In the genomic region with DNA sequence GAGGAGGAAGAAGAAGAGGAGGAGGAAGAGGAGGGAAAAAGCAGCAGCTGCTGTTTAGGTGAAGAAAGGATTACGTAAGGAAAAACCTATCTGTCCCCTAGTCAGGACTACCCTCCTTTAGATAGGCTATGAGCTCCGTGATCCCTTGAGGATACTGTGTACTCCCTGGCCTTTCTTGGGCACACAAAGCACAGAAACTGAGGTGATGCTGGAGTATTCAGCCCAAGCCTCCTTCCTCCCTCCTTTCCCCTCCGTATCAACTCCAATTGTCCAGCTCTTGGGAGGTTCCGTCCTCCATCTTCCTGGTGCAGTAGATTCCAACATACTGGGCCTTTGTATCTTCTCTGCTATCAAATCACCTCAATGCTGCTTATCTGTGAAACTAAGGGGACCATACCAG, we compare ENCODE assay signal across 16 mouse cellular contexts. TPM values are rescaled to one million over a fixed set of nuclear protein-coding genes. Genes with fewer than 3 reads are reported as not detected.
A peak's percentile ranks its signal among the peaks of the same experiment; 100 is the strongest.
DNase-seq lines count a peak whose midpoint lies in the region; ATAC-seq and TF ChIP-seq lines count a peak whose summit lies in the region.
"Had no signal": no experiment of that assay in that cellular context is flagged by ENCODE, and none has a peak within 500 bp of the region (broad histone marks: within the 10 kb centered on the region; RNA-seq: fewer than 3 reads in every experiment).

No protein-coding gene starts in this region.

- peak overlapping the region; percentile 72 for H3K4me2 ChIP-seq in heart, embryonic 16.5 days (ENCODE audit: low read depth, low read length)
- peak overlapping the region; percentile 83 for H3K4me2 ChIP-seq in liver, postnatal 0 days (ENCODE audit: low read depth, low read length)
- no peak overlapping the region for H3K4me2 ChIP-seq in liver, embryonic 12.5 days
- peak overlapping the region; percentile 93 for H3K4me2 ChIP-seq in embryonic facial prominence, embryonic 14.5 days (ENCODE audit: low read depth, low read length)
- peak overlapping the region; percentile 89 for H3K4me2 ChIP-seq in limb, embryonic 13.5 days (replicated peaks)

- H3K36me3 ChIP-seq in heart, embryonic 16.5 days (ENCODE audit: control insufficient read depth, insufficient read depth), result peaks cover 20% of the 10 kb centered on the region
- no peaks in the 10 kb centered on the region for H3K36me3 ChIP-seq in heart, adult 2 months (ENCODE audit: control insufficient read depth, insufficient read depth, low read length)
- H3K36me3 ChIP-seq in liver, postnatal 0 days (replicated peaks; ENCODE audit: insufficient read depth, low read length), result 0 out of 2 replicates have a peak, but pooled peaks cover 6% of the 10 kb centered on the region
- H3K36me3 ChIP-seq in liver, embryonic 12.5 days, result peaks cover 23% of the 10 kb centered on the region
- peaks cover 48% of the 10 kb centered on the region for H3K36me3 ChIP-seq in embryonic facial prominence, embryonic 14.5 days (ENCODE audit: control insufficient read depth, insufficient read depth, low read length)
- H3K36me3 ChIP-seq in limb, embryonic 13.5 days, result peaks cover 76% of the 10 kb centered on the region

- peaks cover 6% of the 10 kb centered on the region; the same call in 1 of the 2 replicates for H3K9me3 ChIP-seq in heart, embryonic 16.5 days (replicated peaks; ENCODE audit: control insufficient read depth, low read length)
- H3K9me3 ChIP-seq in liver, postnatal 0 days (ENCODE audit: low read length), result peaks cover 4% of the 10 kb centered on the region; the same call in 1 of the 2 replicates
- H3K9me3 ChIP-seq in liver, embryonic 12.5 days (replicated peaks), result no peaks in the 10 kb centered on the region
- H3K9me3 ChIP-seq in embryonic facial prominence, embryonic 14.5 days (ENCODE audit: control insufficient read depth, low read length), result 0 out of 2 replicates have a peak, but pooled peaks cover 8% of the 10 kb centered on the region
- peaks cover 7% of the 10 kb centered on the region for H3K9me3 ChIP-seq in limb, embryonic 13.5 days
- H3K9me3 ChIP-seq: midbrain, embryonic 12.5 days had no signal

- H3K27me3 ChIP-seq in heart, embryonic 16.5 days (ENCODE audit: control insufficient read depth, insufficient read depth, low read length), result no peaks in the 10 kb centered on the region
- no peaks in the 10 kb centered on the region for H3K27me3 ChIP-seq in heart, adult 2 months (ENCODE audit: control insufficient read depth, insufficient read depth, low read length)
- no peaks in the 10 kb centered on the region for H3K27me3 ChIP-seq in liver, postnatal 0 days (ENCODE audit: insufficient read depth, low read length)
- 0 out of 2 replicates have a peak, but pooled peaks cover 11% of the 10 kb centered on the region for H3K27me3 ChIP-seq in liver, embryonic 12.5 days (replicated peaks)
- no peaks in the 10 kb centered on the region for H3K27me3 ChIP-seq in embryonic facial prominence, embryonic 14.5 days (replicated peaks; ENCODE audit: control insufficient read depth, insufficient read depth, low read length)
- no peaks in the 10 kb centered on the region for H3K27me3 ChIP-seq in limb, embryonic 13.5 days
- H3K27me3 ChIP-seq in cerebellum, adult 2 months (ENCODE audit: control insufficient read depth, insufficient read depth, low read length), result no peaks in the 10 kb centered on the region
- H3K27me3 ChIP-seq: midbrain, embryonic 12.5 days had no signal

- intact Hi-C loops in heart, adult 2 months (cut with DNase I), result no loop called here

- H3K79me2 ChIP-seq in heart, adult 2 months (replicated peaks; ENCODE audit: control insufficient read depth, insufficient read depth, low read length), result no peaks in the 10 kb centered on the region

- H3K9ac ChIP-seq in heart, embryonic 16.5 days (ENCODE audit: low read length), result peak overlapping the region; percentile 70
- no peak overlapping the region for H3K9ac ChIP-seq in heart, adult 2 months (ENCODE audit: low read depth, low read length)
- no peak overlapping the region for H3K9ac ChIP-seq in liver, postnatal 0 days (replicated peaks)
- no peak overlapping the region for H3K9ac ChIP-seq in liver, embryonic 12.5 days
- 0 out of 2 replicates have a peak overlapping the region, but pooled peaks have one; percentile 58 for H3K9ac ChIP-seq in embryonic facial prominence, embryonic 14.5 days (ENCODE audit: low read depth, low read length)
- H3K9ac ChIP-seq in limb, embryonic 13.5 days, result peak overlapping the region; percentile 73; the same call in 1 of the 2 replicates
- H3K9ac ChIP-seq: midbrain, embryonic 12.5 days had no signal

- peaks cover 38% of the 10 kb centered on the region for H3K4me1 ChIP-seq in heart, embryonic 16.5 days (ENCODE audit: control insufficient read depth, insufficient read depth, low read length)
- H3K4me1 ChIP-seq in heart, adult 2 months (ENCODE audit: control insufficient read depth, insufficient read depth, low read length), result peaks cover 18% of the 10 kb centered on the region
- H3K4me1 ChIP-seq in liver, postnatal 0 days (ENCODE audit: insufficient read depth), result peaks cover 24% of the 10 kb centered on the region
- H3K4me1 ChIP-seq in liver, embryonic 12.5 days, result peaks cover 35% of the 10 kb centered on the region
- peaks cover 39% of the 10 kb centered on the region for H3K4me1 ChIP-seq in embryonic facial prominence, embryonic 14.5 days (ENCODE audit: control insufficient read depth, insufficient read depth, low read length)
- H3K4me1 ChIP-seq in limb, embryonic 13.5 days, result peaks cover 46% of the 10 kb centered on the region
- no peaks in the 10 kb centered on the region for H3K4me1 ChIP-seq in cerebellum, adult 2 months (ENCODE audit: control insufficient read depth, insufficient read depth, low read length)

- no peak for DNase-seq in heart, adult 2 months
- no peak for DNase-seq in liver, postnatal 0 days
- DNase-seq in embryonic facial prominence, embryonic 14.5 days (ENCODE audit: low spot score), result no peak
- DNase-seq in cerebellum, adult 2 months, result no peak
- DNase-seq: cerebellum, adult 8-10 months; embryo, embryonic 11 days; gastrocnemius, postnatal 25 days had no signal

- TF ChIP-seq CTCF in heart, adult 2 months (IDR thresholded peaks at IDR 0.05), result no peak
- no peak for TF ChIP-seq CTCF in liver, postnatal 0 days (IDR thresholded peaks at IDR 0.05; ENCODE audit: low read depth)
- no peak for TF ChIP-seq CTCF in cerebellum, adult 2 months (IDR thresholded peaks at IDR 0.05; ENCODE audit: borderline replicate concordance, insufficient read depth, low read depth, low read length)

- WGBS in heart, embryonic 16.5 days, result 83% methylated on average over 4 of the region's 4 CpGs
- WGBS in heart, adult 2 months, result 67% methylated on average over 4 of the region's 4 CpGs
- WGBS in liver, postnatal 0 days (ENCODE audit: insufficient replicate concordance), result 80% methylated on average over 4 of the region's 4 CpGs
- WGBS in liver, embryonic 12.5 days (ENCODE audit: insufficient replicate concordance), result 81% methylated on average over 4 of the region's 4 CpGs
- WGBS in embryonic facial prominence, embryonic 14.5 days, result 91% methylated on average over 4 of the region's 4 CpGs
- 93% methylated on average over 4 of the region's 4 CpGs for WGBS in limb, embryonic 13.5 days
- 87% methylated on average over 4 of the region's 4 CpGs for WGBS in cerebellum, adult 2 months

- H3K27ac ChIP-seq in heart, embryonic 16.5 days (ENCODE audit: low read length), result no peak overlapping the region; the same call in 1 of the 2 replicates
- H3K27ac ChIP-seq in heart, adult 2 months, result no peak overlapping the region; the same call in 1 of the 2 replicates
- no peak overlapping the region for H3K27ac ChIP-seq in liver, postnatal 0 days (ENCODE audit: low read depth)
- H3K27ac ChIP-seq in liver, embryonic 12.5 days, result no peak overlapping the region
- H3K27ac ChIP-seq in embryonic facial prominence, embryonic 14.5 days (replicated peaks; ENCODE audit: low read depth, low read length), result 0 out of 2 replicates have a peak overlapping the region, but pooled peaks have one; percentile 34
- no peak overlapping the region for H3K27ac ChIP-seq in limb, embryonic 13.5 days
- no peak overlapping the region for H3K27ac ChIP-seq in cerebellum, adult 2 months (ENCODE audit: insufficient read depth, low read length)
- H3K27ac ChIP-seq: midbrain, embryonic 12.5 days had no signal

- H3K4me3 ChIP-seq in heart, embryonic 16.5 days (ENCODE audit: low read length), result peak overlapping the region; percentile 46; the same call in 1 of the 2 replicates
- no peak overlapping the region for H3K4me3 ChIP-seq in heart, adult 2 months
- no peak overlapping the region for H3K4me3 ChIP-seq in liver, postnatal 0 days (ENCODE audit: low read depth, low read length)
- no peak overlapping the region for H3K4me3 ChIP-seq in liver, embryonic 12.5 days
- peak overlapping the region; percentile 39; the same call in 1 of the 2 replicates for H3K4me3 ChIP-seq in embryonic facial prominence, embryonic 14.5 days (ENCODE audit: low read depth, low read length)
- H3K4me3 ChIP-seq in limb, embryonic 13.5 days, result peak overlapping the region; percentile 79; the same call in 1 of the 2 replicates
- H3K4me3 ChIP-seq in cerebellum, adult 2 months (replicated peaks; ENCODE audit: insufficient read depth, low read depth, low read length), result no peak overlapping the region
- H3K4me3 ChIP-seq: midbrain, embryonic 12.5 days had no signal

- no peak for TF ChIP-seq POLR2A in heart, adult 2 months (IDR thresholded peaks at IDR 0.05; ENCODE audit: insufficient read depth, low read depth, low read length)
- no peak for TF ChIP-seq POLR2A in cerebellum, adult 2 months (IDR thresholded peaks at IDR 0.05; ENCODE audit: borderline replicate concordance, insufficient read depth, low read length)

- no peak for TF ChIP-seq EP300 in heart, adult 2 months (IDR thresholded peaks at IDR 0.05; ENCODE audit: insufficient read depth, low read depth, low read length)
- TF ChIP-seq EP300 in liver, postnatal 0 days (IDR thresholded peaks at IDR 0.05; ENCODE audit: low read depth), result no peak

- no peak for ATAC-seq in heart, embryonic 16.5 days (replicated peaks; ENCODE audit: extremely low read depth, insufficient read depth, low FRiP score)
- ATAC-seq in liver, postnatal 0 days, result no peak
- no peak for ATAC-seq in liver, embryonic 12.5 days
- ATAC-seq in embryonic facial prominence, embryonic 14.5 days (ENCODE audit: low read depth), result no peak
- no peak for ATAC-seq in limb, embryonic 13.5 days (ENCODE audit: low FRiP score, low read depth)
- ATAC-seq: CD4-positive, CD25-positive, alpha-beta regulatory T cell, adult 4 months had no signal

RNA-seq across cellular contexts. Expression of gene Snx33, which starts 5.4 kb away (rescaled TPM):
- 7.5 and 8.2 TPM in 2 replicates for polyA plus RNA-seq in heart, embryonic 16.5 days (2015; fragmentation: Nextera tagmentation; extraction: Ambion mirVana)
- total RNA-seq in heart, adult 2 months (2021), result 10 to 100 TPM in 1 of 2 experiments, 1 to 10 TPM in 1; 6.7 to 10.0 TPM
- polyA plus RNA-seq in heart, adult 2 months (2012; rRNA removed), result 7.8 and 8.8 TPM in 2 replicates
- 1.6 and 1.8 TPM in 2 replicates for polyA plus RNA-seq in liver, postnatal 0 days (2015; fragmentation: Nextera tagmentation; extraction: Ambion mirVana)
- 1.8 and 2.2 TPM in 2 replicates for polyA plus RNA-seq in liver, embryonic 12.5 days (2016; fragmentation: Nextera tagmentation; extraction: Ambion mirVana)
- 7.8 and 8.2 TPM in 2 replicates for polyA plus RNA-seq in embryonic facial prominence, embryonic 14.5 days (2014; fragmentation: Nextera tagmentation; extraction: Ambion mirVana)
- 12.0 and 13.1 TPM in 2 replicates for polyA plus RNA-seq in limb, embryonic 13.5 days (2015; fragmentation: Nextera tagmentation; extraction: Ambion mirVana)
- polyA plus RNA-seq in cerebellum, adult 2 months (2012; rRNA removed), result 8.4 and 10.3 TPM in 2 replicates

RNA-seq across cellular contexts. Expression of gene Imp3, which starts 14.5 kb away (rescaled TPM):
- 64.6 and 68.7 TPM in 2 replicates for polyA plus RNA-seq in heart, embryonic 16.5 days (2015; fragmentation: Nextera tagmentation; extraction: Ambion mirVana)
- total RNA-seq in heart, adult 2 months (2021), result 10 to 100 TPM; 54.0 to 63.3 TPM
- 75.6 and 87.1 TPM in 2 replicates for polyA plus RNA-seq in heart, adult 2 months (2012; rRNA removed)
- polyA plus RNA-seq in liver, postnatal 0 days (2015; fragmentation: Nextera tagmentation; extraction: Ambion mirVana), result 57.6 and 57.8 TPM in 2 replicates
- 71.1 and 76.1 TPM in 2 replicates for polyA plus RNA-seq in liver, embryonic 12.5 days (2016; fragmentation: Nextera tagmentation; extraction: Ambion mirVana)
- 78.0 and 81.0 TPM in 2 replicates for polyA plus RNA-seq in embryonic facial prominence, embryonic 14.5 days (2014; fragmentation: Nextera tagmentation; extraction: Ambion mirVana)
- polyA plus RNA-seq in limb, embryonic 13.5 days (2015; fragmentation: Nextera tagmentation; extraction: Ambion mirVana), result 87.6 and 88.8 TPM in 2 replicates
- 89.3 and 93.8 TPM in 2 replicates for polyA plus RNA-seq in cerebellum, adult 2 months (2012; rRNA removed)

RNA-seq across cellular contexts. Expression of gene Snupn, which starts 27.9 kb away (rescaled TPM):
- polyA plus RNA-seq in heart, embryonic 16.5 days (2015; fragmentation: Nextera tagmentation; extraction: Ambion mirVana), result 17.8 and 18.9 TPM in 2 replicates
- total RNA-seq in heart, adult 2 months (2021), result 10 to 100 TPM in 1 of 2 experiments, 1 to 10 TPM in 1; 9.3 to 10.2 TPM
- polyA plus RNA-seq in heart, adult 2 months (2012; rRNA removed), result 5.7 and 9.5 TPM in 2 replicates
- 7.7 and 8.2 TPM in 2 replicates for polyA plus RNA-seq in liver, postnatal 0 days (2015; fragmentation: Nextera tagmentation; extraction: Ambion mirVana)
- 13.2 and 13.6 TPM in 2 replicates for polyA plus RNA-seq in liver, embryonic 12.5 days (2016; fragmentation: Nextera tagmentation; extraction: Ambion mirVana)
- 22.2 and 23.6 TPM in 2 replicates for polyA plus RNA-seq in embryonic facial prominence, embryonic 14.5 days (2014; fragmentation: Nextera tagmentation; extraction: Ambion mirVana)
- polyA plus RNA-seq in limb, embryonic 13.5 days (2015; fragmentation: Nextera tagmentation; extraction: Ambion mirVana), result 29.2 and 29.3 TPM in 2 replicates
- polyA plus RNA-seq in cerebellum, adult 2 months (2012; rRNA removed), result 16.3 and 17.6 TPM in 2 replicates

RNA-seq across cellular contexts. Expression of gene Cspg4, which starts 57.9 kb away (rescaled TPM):
- 29.3 and 38.6 TPM in 2 replicates for polyA plus RNA-seq in heart, embryonic 16.5 days (2015; fragmentation: Nextera tagmentation; extraction: Ambion mirVana)
- total RNA-seq in heart, adult 2 months (2021), result 10 to 100 TPM; 12.7 to 13.7 TPM
- polyA plus RNA-seq in heart, adult 2 months (2012; rRNA removed), result 15.7 and 17.1 TPM in 2 replicates
- polyA plus RNA-seq in liver, postnatal 0 days (2015; fragmentation: Nextera tagmentation; extraction: Ambion mirVana), result 0.13 and 0.20 TPM in 2 replicates
- 0.62 and 0.63 TPM in 2 replicates for polyA plus RNA-seq in liver, embryonic 12.5 days (2016; fragmentation: Nextera tagmentation; extraction: Ambion mirVana)
- polyA plus RNA-seq in embryonic facial prominence, embryonic 14.5 days (2014; fragmentation: Nextera tagmentation; extraction: Ambion mirVana), result 34.8 and 35.1 TPM in 2 replicates
- 38.3 and 41.1 TPM in 2 replicates for polyA plus RNA-seq in limb, embryonic 13.5 days (2015; fragmentation: Nextera tagmentation; extraction: Ambion mirVana)
- polyA plus RNA-seq in cerebellum, adult 2 months (2012; rRNA removed), result 7.4 and 8.9 TPM in 2 replicates
- polyA plus RNA-seq: CD4-positive, CD25-positive, alpha-beta regulatory T cell, adult 4 months had no signal

RNA-seq across cellular contexts. Expression of gene Odf3l1, which starts 58.3 kb away (rescaled TPM):
- polyA plus RNA-seq in heart, embryonic 16.5 days (2015; fragmentation: Nextera tagmentation; extraction: Ambion mirVana), result 0.22 TPM in 2 replicates
- not detected for total RNA-seq in heart, adult 2 months (2021)
- 1.5 and 1.6 TPM in 2 replicates for polyA plus RNA-seq in heart, adult 2 months (2012; rRNA removed)
- polyA plus RNA-seq in liver, postnatal 0 days (2015; fragmentation: Nextera tagmentation; extraction: Ambion mirVana), result not detected in 2 replicates
- polyA plus RNA-seq in liver, embryonic 12.5 days (2016; fragmentation: Nextera tagmentation; extraction: Ambion mirVana), result not detected in 2 replicates
- 1.7 and 2.7 TPM in 2 replicates for polyA plus RNA-seq in embryonic facial prominence, embryonic 14.5 days (2014; fragmentation: Nextera tagmentation; extraction: Ambion mirVana)
- 0.27 and 0.94 TPM in 2 replicates for polyA plus RNA-seq in limb, embryonic 13.5 days (2015; fragmentation: Nextera tagmentation; extraction: Ambion mirVana)
- 0.21 and 0.33 TPM in 2 replicates for polyA plus RNA-seq in cerebellum, adult 2 months (2012; rRNA removed)
- total RNA-seq: layer of hippocampus, adult 8-10 months; left cerebral cortex, postnatal 10 days had no signal
- polyA plus RNA-seq: CD4-positive, CD25-positive, alpha-beta regulatory T cell, adult 4 months; forebrain, embryonic 11.5 days; liver, embryonic 16.5 days; midbrain, embryonic 12.5 days had no signal

Comparison
In these comparisons a context has a peak if more than half of its experiments do, and no peak if none do; other contexts are left out.
1. H3K4me3 ChIP-seq: peak in heart, embryonic 16.5 days (single experiment), embryonic facial prominence, embryonic 14.5 days (single experiment) and limb, embryonic 13.5 days (single experiment); none in heart, adult 2 months (single experiment), liver, postnatal 0 days (single experiment), liver, embryonic 12.5 days (single experiment) and cerebellum, adult 2 months (single experiment).
2. H3K9ac ChIP-seq: peak in heart, embryonic 16.5 days (single experiment), embryonic facial prominence, embryonic 14.5 days (single experiment) and limb, embryonic 13.5 days (single experiment); none in heart, adult 2 months (single experiment), liver, postnatal 0 days (single experiment) and liver, embryonic 12.5 days (single experiment).